In the genomic region with DNA sequence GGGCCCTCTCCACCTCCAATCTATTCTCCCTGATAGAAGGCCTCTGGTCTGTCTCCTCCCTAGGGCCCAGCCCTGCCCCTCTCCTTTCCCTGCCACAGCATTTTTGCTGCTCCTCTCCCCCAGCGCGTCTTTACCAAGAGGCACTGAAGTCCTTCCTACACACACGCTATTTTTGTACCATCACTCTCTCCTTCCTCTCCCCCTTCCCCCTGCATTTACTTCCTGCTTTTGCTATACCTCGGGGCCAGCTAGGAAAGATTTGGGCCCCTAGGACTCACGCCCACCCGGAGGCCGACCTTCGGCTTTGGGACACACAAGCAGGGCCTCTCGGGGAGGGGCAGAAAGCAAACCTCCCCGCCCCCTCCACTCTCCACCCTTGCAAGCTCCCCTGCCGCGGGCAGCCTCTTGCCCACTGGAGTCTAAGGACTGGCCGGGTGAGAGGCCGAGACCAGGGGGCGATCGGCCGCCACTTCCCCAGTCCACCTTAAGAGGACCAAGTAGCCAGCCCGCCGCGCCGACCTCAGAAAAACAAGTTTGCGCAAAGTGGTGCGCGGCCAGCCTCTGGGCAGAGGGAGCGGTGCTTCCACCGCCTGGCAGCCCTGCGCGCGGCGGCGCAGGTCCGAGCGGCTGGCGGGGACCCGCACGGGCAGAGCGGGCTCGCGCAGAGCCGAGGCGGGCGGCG, we compare ENCODE assay signal across 8 mouse cellular contexts. TPM values are rescaled to one million over a fixed set of nuclear protein-coding genes. Genes with fewer than 3 reads are reported as not detected.
DNase-seq lines count a peak whose midpoint lies in the region; ATAC-seq lines count a peak whose summit lies in the region.

A gene (plus strand): TSS at position 377 of the 682 bp plus-strand sequence.

- H3K36me3 ChIP-seq in embryonic facial prominence, embryonic 10.5 days (replicated peaks): no peaks in the 10 kb centered on the region
- H3K36me3 ChIP-seq in intestine, embryonic 16.5 days (ENCODE audit: control insufficient read depth, insufficient read depth, low read length): no peaks in the 10 kb centered on the region

- H3K27ac ChIP-seq in embryonic facial prominence, embryonic 10.5 days (replicated peaks): peak within 1 kb of the TSS; percentile 95
- peak within 1 kb of the TSS; percentile 92 for H3K27ac ChIP-seq in intestine, embryonic 16.5 days (ENCODE audit: low read length)

- peak; percentile 84 for ATAC-seq in intestine, embryonic 16.5 days
- ATAC-seq in megakaryocyte progenitor cell, adult 5-6 weeks (replicated peaks; ENCODE audit: poor library complexity): peak; percentile 60

- peak within 1 kb of the TSS; percentile 55 for H3K4me2 ChIP-seq in intestine, embryonic 16.5 days (ENCODE audit: low read depth, low read length)

- H3K4me3 ChIP-seq in embryonic facial prominence, embryonic 10.5 days: peak within 1 kb of the TSS; percentile 82
- peak within 1 kb of the TSS; percentile 77 for H3K4me3 ChIP-seq in intestine, embryonic 16.5 days (ENCODE audit: low read length)

- H3K27me3 ChIP-seq in embryonic facial prominence, embryonic 10.5 days (replicated peaks; ENCODE audit: low read depth, poor library complexity, severe bottlenecking): peaks cover 22% of the 10 kb centered on the region
- no peaks in the 10 kb centered on the region for H3K27me3 ChIP-seq in intestine, embryonic 16.5 days (replicated peaks; ENCODE audit: control insufficient read depth, insufficient read depth, low read length)

- WGBS in embryonic facial prominence, embryonic 10.5 days: under 1% methylated on average over 43 of the region's 43 CpGs
- under 1% methylated on average over 41 of the region's 43 CpGs for WGBS in intestine, embryonic 16.5 days

- H3K9ac ChIP-seq in intestine, embryonic 16.5 days (ENCODE audit: low read depth, low read length): peak within 1 kb of the TSS; percentile 88

- H3K9me3 ChIP-seq in embryonic facial prominence, embryonic 10.5 days: no peaks in the 10 kb centered on the region
- no peaks in the 10 kb centered on the region for H3K9me3 ChIP-seq in intestine, embryonic 16.5 days (ENCODE audit: control insufficient read depth, low read length)

- intact Hi-C loops in left cerebral cortex, postnatal 25 days (cut with DNase I): loop anchor here (1.0 kb wide), 1 partner anchor 18 kb away; no protein-coding TSS in a partner anchor

- peak; percentile 76 for DNase-seq in adrenal gland, postnatal 25 days
- peak; percentile 80 for DNase-seq in embryonic facial prominence, embryonic 10.5 days (ENCODE audit: low spot score)
- peak; percentile 68 to 79 for DNase-seq in gastrocnemius, postnatal 4 days (ENCODE audit: low spot score in 2 of 2)
- peak; percentile 78 to 92 for DNase-seq in left cerebral cortex, postnatal 25 days (ENCODE audit: low spot score in 2 of 2)
- DNase-seq in right cerebral cortex, postnatal 25 days: peak; percentile 81
- DNase-seq in c-Kit-positive CD71-positive TER-119-positive erythroid progenitor cells, embryonic 14.5 days (ENCODE audit: low spot score): no peak

- H3K4me1 ChIP-seq in embryonic facial prominence, embryonic 10.5 days: peaks cover 53% of the 10 kb centered on the region
- H3K4me1 ChIP-seq in intestine, embryonic 16.5 days (ENCODE audit: control insufficient read depth, insufficient read depth, low read length): peaks cover 25% of the 10 kb centered on the region

RNA-seq across cellular contexts. Expression of the gene that starts here (rescaled TPM):
- 46.7 and 58.4 TPM in 2 replicates for total RNA-seq in adrenal gland, postnatal 25 days (2021)
- polyA plus RNA-seq in embryonic facial prominence, embryonic 10.5 days (2016; fragmentation: Nextera tagmentation; extraction: Ambion mirVana): 17.0 and 17.4 TPM in 2 replicates
- 10 to 100 TPM; 43.1 to 46.2 TPM for total RNA-seq in gastrocnemius, postnatal 4 days (2021)
- 17.0 and 17.6 TPM in 2 replicates for polyA plus RNA-seq in intestine, embryonic 16.5 days (2015; fragmentation: Nextera tagmentation; extraction: Ambion mirVana)
- total RNA-seq in left cerebral cortex, postnatal 25 days (2021): 100 to 1,000 TPM; 387 to 409 TPM
- total RNA-seq in megakaryocyte progenitor cell, adult 5-6 weeks (2015): 62.3 and 67.6 TPM in 2 replicates
- 67.5 and 73.8 TPM in 2 replicates for total RNA-seq in megakaryocyte progenitor cell, adult 5-6 weeks (2017)
